9 mouse cellular contexts compared by ENCODE assay signal in the genomic region with DNA sequence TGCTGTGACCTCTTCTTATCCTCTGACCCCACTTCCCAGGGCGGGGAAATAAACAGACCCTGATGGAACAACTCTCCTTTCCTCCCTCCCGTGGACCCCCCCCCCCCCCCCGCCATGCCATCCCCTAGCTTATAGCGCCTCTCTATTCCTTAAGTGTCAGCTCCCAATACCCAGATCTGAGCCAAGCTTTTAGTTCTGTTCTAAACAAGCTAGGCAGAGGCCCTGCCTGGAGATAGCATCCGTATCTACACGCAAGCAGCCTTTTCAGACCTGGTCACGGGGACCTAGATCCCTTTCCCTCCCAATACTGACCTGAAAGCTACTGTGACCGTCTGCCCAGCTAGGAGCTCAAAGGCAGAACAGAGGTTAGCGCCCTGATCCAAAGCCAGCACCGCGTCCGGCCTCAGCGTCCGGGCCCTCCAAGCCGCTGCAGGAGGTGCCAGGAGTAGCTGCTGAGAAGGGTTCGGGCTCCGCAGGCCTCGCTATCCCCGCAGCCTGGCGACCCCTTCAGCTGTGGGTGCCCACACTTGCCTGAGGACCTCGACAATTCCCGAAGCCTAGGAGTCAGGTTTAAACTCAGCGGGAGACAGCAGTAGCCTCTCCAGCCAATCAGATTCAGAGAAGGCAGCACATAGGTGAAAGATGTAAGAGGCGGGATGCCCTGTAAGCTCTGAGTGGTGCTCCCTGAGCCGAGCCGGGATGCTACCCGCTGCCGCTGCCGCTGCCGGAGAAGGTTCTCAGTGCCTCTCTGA. TPM values are rescaled to one million over a fixed set of nuclear protein-coding genes. Genes with fewer than 3 reads are reported as not detected.
A peak's percentile ranks its signal among the peaks of the same experiment; 100 is the strongest.
DNase-seq lines count a peak whose midpoint lies in the region; ATAC-seq and TF ChIP-seq lines count a peak whose summit lies in the region.
"Had no signal": no experiment of that assay in that cellular context is flagged by ENCODE, and none has a peak within 500 bp of the region (broad histone marks: within the 10 kb centered on the region; RNA-seq: fewer than 3 reads in every experiment).

TSS of gene Sgo2b (minus strand) at position 623 of the 752 bp plus-strand sequence.

- H3K27me3 ChIP-seq in heart, embryonic 16.5 days (ENCODE audit: control insufficient read depth, insufficient read depth, low read length), result peaks cover 3% of the 10 kb centered on the region
- H3K27me3 ChIP-seq in forebrain, embryonic 16.5 days (replicated peaks; ENCODE audit: control insufficient read depth, insufficient read depth, low read length), result no peaks in the 10 kb centered on the region
- no peaks in the 10 kb centered on the region for H3K27me3 ChIP-seq in midbrain, embryonic 13.5 days

- H3K27ac ChIP-seq in heart, embryonic 16.5 days (ENCODE audit: low read length), result no peak within 1 kb of the TSS
- H3K27ac ChIP-seq in forebrain, embryonic 16.5 days (ENCODE audit: low read length), result no peak within 1 kb of the TSS
- H3K27ac ChIP-seq in midbrain, embryonic 13.5 days, result no peak within 1 kb of the TSS

- peak within 1 kb of the TSS; percentile 66 for H3K4me2 ChIP-seq in heart, embryonic 16.5 days (ENCODE audit: low read depth, low read length)
- H3K4me2 ChIP-seq in forebrain, embryonic 16.5 days (ENCODE audit: low read length), result peak within 1 kb of the TSS; percentile 81
- peak within 1 kb of the TSS; percentile 73 for H3K4me2 ChIP-seq in midbrain, embryonic 13.5 days (replicated peaks)

- 4% methylated on average over 28 of the region's 30 CpGs for WGBS in heart, embryonic 16.5 days
- 8% methylated on average over 28 of the region's 30 CpGs for WGBS in forebrain, embryonic 16.5 days
- WGBS in midbrain, embryonic 13.5 days, result 4% methylated on average over 28 of the region's 30 CpGs

- peaks cover 5% of the 10 kb centered on the region for H3K4me1 ChIP-seq in heart, embryonic 16.5 days (ENCODE audit: control insufficient read depth, insufficient read depth, low read length)
- peaks cover 6% of the 10 kb centered on the region for H3K4me1 ChIP-seq in forebrain, embryonic 16.5 days (replicated peaks; ENCODE audit: control insufficient read depth, insufficient read depth, low read length)
- 0 out of 2 replicates have a peak, but pooled peaks cover 4% of the 10 kb centered on the region for H3K4me1 ChIP-seq in midbrain, embryonic 13.5 days (replicated peaks)

- TF ChIP-seq POLR2A in brain, embryonic 14.5 days (IDR thresholded peaks at IDR 0.05; ENCODE audit: borderline replicate concordance, extremely low read depth, insufficient read depth, insufficient read length, poor library complexity, severe bottlenecking), result no peak

- ATAC-seq in heart, embryonic 16.5 days (replicated peaks; ENCODE audit: extremely low read depth, insufficient read depth, low FRiP score), result no peak
- peak; percentile 91 for ATAC-seq in forebrain, embryonic 16.5 days
- peak; percentile 91 for ATAC-seq in midbrain, embryonic 13.5 days

- H3K9me3 ChIP-seq in heart, embryonic 16.5 days (replicated peaks; ENCODE audit: control insufficient read depth, low read length), result no peaks in the 10 kb centered on the region
- no peaks in the 10 kb centered on the region for H3K9me3 ChIP-seq in forebrain, embryonic 16.5 days (ENCODE audit: control insufficient read depth, low read length)
- no peaks in the 10 kb centered on the region for H3K9me3 ChIP-seq in midbrain, embryonic 13.5 days

- H3K36me3 ChIP-seq in heart, embryonic 16.5 days (ENCODE audit: control insufficient read depth, insufficient read depth), result no peaks in the 10 kb centered on the region
- H3K36me3 ChIP-seq in forebrain, embryonic 16.5 days (ENCODE audit: control insufficient read depth, insufficient read depth), result no peaks in the 10 kb centered on the region
- no peaks in the 10 kb centered on the region for H3K36me3 ChIP-seq in midbrain, embryonic 13.5 days

- DNase-seq in heart, adult 9 months (ENCODE audit: low spot score in 2 of 2), result no peak
- peak; percentile 64 for DNase-seq in brain, embryonic 14.5 days (ENCODE audit: low read depth)
- no peak for DNase-seq in adrenal gland, postnatal 4 days (ENCODE audit: low spot score in 2 of 2)
- no peak for DNase-seq in frontal cortex, postnatal 10 days (ENCODE audit: low spot score in 2 of 2)
- no peak for DNase-seq in lung, postnatal 10 days

- no peak for TF ChIP-seq CTCF in brain, embryonic 14.5 days (IDR thresholded peaks at IDR 0.05; ENCODE audit: borderline replicate concordance, extremely low read depth, insufficient read depth, insufficient read length)

- H3K4me3 ChIP-seq in heart, embryonic 16.5 days (ENCODE audit: low read length), result peak within 1 kb of the TSS; percentile 38
- peak within 1 kb of the TSS; percentile 44 for H3K4me3 ChIP-seq in forebrain, embryonic 16.5 days (replicated peaks; ENCODE audit: low read length)
- peak within 1 kb of the TSS; percentile 40 for H3K4me3 ChIP-seq in midbrain, embryonic 13.5 days (replicated peaks)

- H3K9ac ChIP-seq in heart, embryonic 16.5 days (ENCODE audit: low read length), result peak within 1 kb of the TSS; percentile 46; the same call in 1 of the 2 replicates
- peak within 1 kb of the TSS; percentile 37; the same call in 1 of the 2 replicates for H3K9ac ChIP-seq in forebrain, embryonic 16.5 days (replicated peaks; ENCODE audit: low read depth, low read length)
- peak within 1 kb of the TSS; percentile 48; the same call in 1 of the 2 replicates for H3K9ac ChIP-seq in midbrain, embryonic 13.5 days (replicated peaks)

RNA-seq across cellular contexts. Expression of gene Sgo2b, which starts in this region (rescaled TPM):
- not detected in 2 replicates for polyA plus RNA-seq in heart, embryonic 16.5 days (2015; fragmentation: Nextera tagmentation; extraction: Ambion mirVana)
- polyA plus RNA-seq in brain, embryonic 14.5 days (2012; rRNA removed), result not detected in 2 replicates
- polyA plus RNA-seq in forebrain, embryonic 16.5 days (2015; fragmentation: Nextera tagmentation; extraction: Ambion mirVana), result not detected in 2 replicates
- not detected in 2 replicates for polyA plus RNA-seq in midbrain, embryonic 13.5 days (2015; fragmentation: Nextera tagmentation; extraction: Ambion mirVana)
- not detected for total RNA-seq in adrenal gland, postnatal 4 days (2021)
- polyA plus RNA-seq: large intestine, adult 2 months had no signal

Comparison
In these comparisons a context has a peak if more than half of its experiments do, and no peak if none do; other contexts are left out.
1. Peak in DNase-seq in brain, embryonic 14.5 days; RNA of the gene not detected or under 1 TPM.
2. Peak in ATAC-seq, H3K4me3 ChIP-seq, H3K9ac ChIP-seq and H3K4me2 ChIP-seq in forebrain, embryonic 16.5 days; RNA of the gene not detected or under 1 TPM.
3. Peak in ATAC-seq, H3K4me3 ChIP-seq, H3K9ac ChIP-seq and H3K4me2 ChIP-seq in midbrain, embryonic 13.5 days; RNA of the gene not detected or under 1 TPM.